Mouse (Mus musculus) gastrocnemius, adult 2 months (tissue): ENCODE measurements around the gene Adamts15. TPM values are rescaled to one million over a fixed set of nuclear protein-coding genes. Genes with fewer than 3 reads are reported as not detected.

Source experiments
- DNase-seq: peaks from one replicate; pipeline ENCODE4 v3.0.0; 2022
- H3K27ac ChIP-seq: fragments of 200-600 bp; 2 replicates; pipeline ENCODE4 v1.8.1; 2022; ENCODE audit warnings: mild to moderate bottlenecking
- H3K4me3 ChIP-seq: fragments of 200-600 bp; 2 replicates; pipeline ENCODE4 v1.8.1; 2022; ENCODE audit warnings: mild to moderate bottlenecking, moderate library complexity
- CTCF ChIP-seq: fragments of 200-600 bp; IDR thresholded peaks from 2 replicates; pipeline ENCODE4 v1.8.1; 2022; ENCODE audit warnings: antibody characterized with exemption, mild to moderate bottlenecking, moderate library complexity
- intact Hi-C: fragments of 180-260 bp; cut with DNase I; formaldehyde crosslinking; loops from one replicate; pipeline ENCODE4 v1.15.1; 2025
- total RNA-seq, 2 experiments: library from RNA; stranded (reverse); gene quantifications; 2 replicates each; pipeline ENCODE4 v1.2.3; 2021

The Adamts15 gene
- total RNA-seq, 2 experiments from 2014 or later = 1.3 to 3.0 TPM

DNA sequence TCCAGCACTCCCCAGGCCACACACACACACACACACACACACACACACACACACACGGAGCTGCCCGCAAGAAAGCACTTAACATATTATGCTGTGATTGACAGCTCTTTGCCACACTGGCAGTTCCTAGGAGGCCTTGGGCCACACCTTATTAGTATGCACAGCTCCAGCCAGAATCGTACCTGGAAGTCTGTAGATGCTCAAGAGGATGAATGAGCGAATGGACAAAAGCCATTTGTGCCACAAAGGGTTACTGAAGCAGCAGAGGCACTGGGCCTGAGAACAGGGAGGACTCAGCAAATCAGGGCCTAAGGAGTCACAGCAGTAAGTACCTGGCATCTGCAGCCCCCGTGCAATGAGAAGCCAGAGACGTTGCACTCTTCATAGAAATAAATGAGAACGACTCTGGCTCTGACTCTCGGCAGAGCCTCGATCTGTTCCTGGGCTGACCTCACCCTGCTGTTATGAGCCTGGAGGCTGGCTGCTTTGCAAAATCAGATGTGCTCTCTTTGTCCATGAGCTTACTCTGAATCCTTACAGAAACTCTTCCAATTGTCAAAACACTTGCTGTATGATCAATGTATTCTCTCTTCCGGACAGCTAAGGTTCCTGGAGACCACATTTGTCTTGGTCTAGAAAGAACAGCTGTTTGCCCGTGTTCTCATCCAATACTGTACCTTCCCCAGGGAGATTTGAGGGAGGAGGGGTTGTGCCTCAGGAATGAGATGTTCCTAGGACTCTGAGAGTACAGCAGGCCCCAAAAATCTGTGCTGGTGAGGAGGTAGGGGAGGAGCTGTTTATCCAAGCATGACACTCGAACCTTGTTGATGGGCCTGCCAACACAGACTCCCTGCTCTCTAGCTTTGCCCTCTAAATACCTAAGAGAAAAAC lies 3.5 kb downstream of the Adamts15 start:
- DNase-seq = peak; percentile 39
- intact Hi-C loops = loop anchor here (10.0 kb wide), 1 partner anchor 284 kb away; no protein-coding TSS in a partner anchor
- Histone ChIP-seq H3K4me3 (peak overlapping the region; percentile 78), H3K27ac (peak overlapping the region; percentile 78)
- TF ChIP-seq CTCF = no peak

DNA sequence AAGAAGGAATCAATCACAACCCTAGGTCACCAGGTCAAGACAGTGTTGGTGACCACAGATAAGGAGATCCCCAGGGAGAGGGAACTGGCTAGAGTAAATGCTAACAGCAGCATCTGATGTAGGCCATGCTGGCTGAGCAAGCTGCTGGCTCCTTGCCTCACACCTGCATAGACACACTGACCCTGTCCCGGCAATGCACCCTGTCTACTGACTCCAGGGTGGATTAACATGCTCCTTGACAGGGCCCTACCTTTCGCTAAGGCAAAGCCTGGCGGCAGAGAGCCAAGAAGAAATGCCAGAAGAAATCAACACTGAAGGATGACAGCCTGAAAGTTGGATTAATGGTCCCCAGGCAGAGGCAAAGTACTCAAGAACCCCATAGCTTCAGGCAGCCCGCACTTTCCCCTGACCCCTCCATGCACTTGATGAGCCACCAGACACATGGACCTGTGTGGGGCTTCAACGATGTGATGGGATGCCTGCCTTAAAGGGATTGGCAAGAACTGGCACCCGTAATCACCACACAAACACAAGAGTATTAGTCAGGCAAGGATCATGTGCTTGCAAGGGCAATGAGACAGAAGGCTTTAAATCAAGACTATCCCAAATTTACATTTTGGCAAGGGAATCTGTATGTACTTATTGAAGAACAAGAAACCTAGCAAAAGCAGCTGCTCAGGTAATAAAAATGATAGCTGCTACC lies 5.8 kb downstream of the Adamts15 start:
- intact Hi-C loops = loop anchor here (10.0 kb wide), 1 partner anchor 282 kb away; no protein-coding TSS in a partner anchor
- Histone ChIP-seq H3K27ac (no peak overlapping the region), H3K4me3 (peak overlapping the region; percentile 21; the same call in 1 of the 2 replicates)
- no peak for DNase-seq
- no peak for TF ChIP-seq CTCF

GRCm38 (mm10) chr9:30914241-30914640 lies 8.0 kb downstream of the Adamts15 start:
- Histone ChIP-seq H3K4me3 (no peak overlapping the region), H3K27ac (no peak overlapping the region)
- no peak for DNase-seq
- no peak for TF ChIP-seq CTCF
- intact Hi-C loops = loop anchor here (10.0 kb wide), 1 partner anchor 279 kb away; no protein-coding TSS in a partner anchor

- Histone ChIP-seq H3K27ac (no peak overlapping the region), H3K4me3 (no peak overlapping the region)
- intact Hi-C loops = loop anchor here (10.0 kb wide), 1 partner anchor 279 kb away; no protein-coding TSS in a partner anchor
- DNase-seq = no peak
- TF ChIP-seq CTCF = no peak
Observed at GRCm38 (mm10) chr9:30913429-30913828, 8.8 kb downstream of the Adamts15 start.

GRCm38 (mm10) chr9:30912161-30912560 lies 10.1 kb downstream of the Adamts15 start:
- no peak for TF ChIP-seq CTCF
- Histone ChIP-seq H3K4me3 (no peak overlapping the region), H3K27ac (no peak overlapping the region)
- intact Hi-C loops = loop anchor here (10.0 kb wide), 1 partner anchor 277 kb away; no protein-coding TSS in a partner anchor
- no peak for DNase-seq

- H3K4me3 ChIP-seq = no peak overlapping the region
- intact Hi-C loops = loop anchor here (10.0 kb wide), 1 partner anchor 276 kb away; no protein-coding TSS in a partner anchor
- H3K27ac ChIP-seq = no peak overlapping the region
- no peak for TF ChIP-seq CTCF
- no peak for DNase-seq
Observed at GRCm38 (mm10) chr9:30910491-30910890, 11.8 kb downstream of the Adamts15 start.

GRCm38 (mm10) chr9:30908973-30909372 lies 13.3 kb downstream of the Adamts15 start:
- Histone ChIP-seq H3K4me3 (no peak overlapping the region), H3K27ac (no peak overlapping the region)
- TF ChIP-seq CTCF = no peak
- intact Hi-C loops = no loop called here
- DNase-seq = no peak

DNA sequence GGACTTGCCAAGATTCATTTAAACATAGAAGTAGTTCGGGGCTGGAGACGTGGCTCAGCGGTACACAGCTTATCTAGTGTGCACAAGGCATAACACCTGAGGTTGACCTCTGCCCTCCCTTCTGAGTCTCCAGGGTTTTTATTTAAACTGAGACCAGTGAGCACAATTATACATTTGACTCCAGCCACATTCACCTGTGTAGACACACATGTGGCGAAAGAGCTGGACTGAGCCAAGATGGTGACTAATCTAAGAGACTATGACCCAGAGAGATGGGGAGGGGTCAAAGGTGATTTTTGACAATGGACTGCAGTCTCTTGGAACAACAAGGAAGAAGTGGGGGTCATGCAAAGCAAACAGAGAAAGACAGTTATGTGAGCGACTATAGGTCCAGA lies 14.0 kb downstream of the Adamts15 start:
- TF ChIP-seq CTCF = no peak
- Histone ChIP-seq H3K4me3 (no peak overlapping the region), H3K27ac (no peak overlapping the region)
- DNase-seq = no peak
- intact Hi-C loops = no loop called here

DNA sequence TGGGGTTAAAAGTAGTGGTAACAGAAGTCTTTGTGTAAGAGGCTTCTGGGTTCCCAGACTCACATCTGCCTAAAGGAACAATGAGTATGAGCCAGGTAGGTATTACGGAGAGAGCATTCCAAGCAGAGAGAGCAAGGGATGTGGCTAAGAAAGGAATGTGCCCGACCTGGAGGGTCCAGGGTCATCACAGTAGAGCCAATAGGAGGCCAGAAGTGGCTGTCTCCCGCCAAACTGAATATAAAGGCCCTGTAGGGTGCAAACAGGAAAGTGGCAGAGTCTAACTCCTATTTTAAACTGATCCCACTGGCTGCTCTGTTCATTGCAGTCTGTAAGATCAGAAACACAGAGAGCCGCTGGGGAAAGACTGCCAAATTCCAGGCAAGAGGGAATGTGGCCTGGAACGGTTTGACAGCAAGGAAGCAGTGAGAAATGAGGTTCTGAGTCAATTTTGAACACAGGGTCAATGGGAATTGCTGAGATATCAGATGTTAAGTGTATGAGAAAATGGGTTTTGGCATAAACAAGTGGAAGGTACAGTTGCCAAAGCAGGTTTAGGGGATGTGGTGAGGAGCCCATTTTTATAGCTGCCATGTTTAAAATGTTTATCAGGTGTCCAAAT lies 14.5 kb downstream of the Adamts15 start:
- H3K4me3 ChIP-seq = no peak overlapping the region
- TF ChIP-seq CTCF = no peak
- no peak for DNase-seq
- no peak overlapping the region for H3K27ac ChIP-seq
- intact Hi-C loops = no loop called here

DNA sequence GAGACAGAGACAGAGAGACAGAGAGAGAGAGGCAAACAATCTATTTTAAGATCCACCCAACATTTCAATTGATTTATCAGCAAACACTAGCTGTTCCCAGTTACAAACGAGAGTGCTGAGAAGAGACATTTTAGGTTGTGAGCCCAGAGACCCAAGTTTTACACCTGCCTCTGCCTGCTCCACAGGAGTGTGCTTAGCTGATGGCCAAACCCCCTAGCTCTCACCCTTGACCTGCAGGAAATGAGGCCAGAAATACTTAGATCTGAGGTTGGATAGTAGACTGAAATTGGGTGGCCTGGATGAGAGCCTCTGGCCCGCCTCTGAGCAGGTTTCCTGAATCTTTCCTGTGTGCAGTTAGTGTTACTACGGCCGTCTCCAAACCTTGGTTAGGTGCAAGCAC lies 15.8 kb downstream of the Adamts15 start:
- H3K4me3 ChIP-seq = no peak overlapping the region
- intact Hi-C loops = no loop called here
- H3K27ac ChIP-seq = no peak overlapping the region
- no peak for DNase-seq
- no peak for TF ChIP-seq CTCF

GRCm38 (mm10) chr9:30905861-30906260 lies 16.4 kb downstream of the Adamts15 start:
- intact Hi-C loops = no loop called here
- Histone ChIP-seq H3K27ac (no peak overlapping the region), H3K4me3 (no peak overlapping the region)
- no peak for TF ChIP-seq CTCF
- no peak for DNase-seq

- Histone ChIP-seq H3K4me3 (no peak overlapping the region), H3K27ac (no peak overlapping the region)
- TF ChIP-seq CTCF = no peak
- intact Hi-C loops = no loop called here
- no peak for DNase-seq
Observed at GRCm38 (mm10) chr9:30903266-30903665, 19.0 kb downstream of the Adamts15 start.
